In the genomic region with DNA sequence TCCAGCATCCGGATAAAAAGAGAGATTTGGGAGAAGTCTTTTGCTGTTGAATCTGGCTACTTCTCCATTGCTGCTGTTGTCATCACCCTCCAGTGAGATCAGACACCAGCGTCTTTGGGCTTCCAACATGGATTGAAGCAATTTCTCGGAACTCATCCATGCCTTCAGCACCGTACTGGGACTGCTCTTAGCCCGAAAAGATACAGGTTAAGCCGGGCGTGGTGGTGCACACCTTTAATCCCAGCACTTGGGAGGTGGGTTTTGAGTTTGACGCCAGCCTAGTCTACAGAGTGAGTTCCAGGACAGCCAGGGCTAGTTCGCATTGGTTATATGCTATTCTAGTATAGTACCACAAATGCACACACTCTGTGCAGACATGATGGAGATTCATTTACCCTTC, we compare ENCODE assay signal across 25 mouse cellular contexts.
"Had no signal": no experiment of that assay in that cellular context is flagged by ENCODE, and none has a peak within 500 bp of the region (broad histone marks: within the 10 kb centered on the region; RNA-seq: fewer than 3 reads in every experiment).

No protein-coding gene starts in this region.

- H3K9ac ChIP-seq: embryonic facial prominence, embryonic 12.5 days; embryonic facial prominence, embryonic 13.5 days; embryonic facial prominence, embryonic 15.5 days; forebrain, embryonic 12.5 days; forebrain, embryonic 13.5 days; forebrain, embryonic 15.5 days; forebrain, postnatal 0 days had no signal

- H3K4me1 ChIP-seq: embryonic facial prominence, embryonic 10.5 days; embryonic facial prominence, embryonic 12.5 days; embryonic facial prominence, embryonic 13.5 days; embryonic facial prominence, embryonic 15.5 days; forebrain, embryonic 10.5 days; forebrain, embryonic 12.5 days; forebrain, embryonic 13.5 days; forebrain, embryonic 15.5 days had no signal

- H3K9me3 ChIP-seq: forebrain, embryonic 15.5 days had no signal

- H3K4me3 ChIP-seq: embryonic facial prominence, embryonic 10.5 days; embryonic facial prominence, embryonic 12.5 days; embryonic facial prominence, embryonic 13.5 days; embryonic facial prominence, embryonic 15.5 days; erythroblast, embryonic 14.5 days; forebrain, embryonic 10.5 days; forebrain, embryonic 12.5 days; forebrain, embryonic 13.5 days; forebrain, embryonic 15.5 days; gastrocnemius, adult 2 months; heart, adult 2 months had no signal

- H3K27me3 ChIP-seq: embryonic facial prominence, embryonic 12.5 days; embryonic facial prominence, embryonic 13.5 days; embryonic facial prominence, embryonic 15.5 days; forebrain, embryonic 12.5 days; forebrain, embryonic 13.5 days; forebrain, embryonic 15.5 days had no signal

- DNase-seq: cerebellum, adult 8-10 months; cerebellum, adult 9-10 months; cerebellum, adult 9-11 months; cerebellum, postnatal 10 days; cerebellum, postnatal 14 days; cerebellum, postnatal 25 days; cerebellum, postnatal 36 days; embryo, embryonic 11 days; forebrain, postnatal 0 days; gastrocnemius, adult 2 months; gastrocnemius, postnatal 10 days; gastrocnemius, postnatal 14 days; gastrocnemius, postnatal 25 days; gastrocnemius, postnatal 36 days; heart, adult 18-20 months; heart, adult 2 months had no signal

- H3K27ac ChIP-seq: embryonic facial prominence, embryonic 10.5 days; embryonic facial prominence, embryonic 12.5 days; embryonic facial prominence, embryonic 13.5 days; embryonic facial prominence, embryonic 15.5 days; forebrain, embryonic 10.5 days; forebrain, embryonic 12.5 days; forebrain, embryonic 13.5 days; forebrain, embryonic 15.5 days; gastrocnemius, adult 2 months; heart, adult 2 months had no signal
